Mouse (Mus musculus) forebrain, embryonic 11.5 days (tissue): ENCODE data around the gene Fcgrt. TPM values are rescaled to one million over a fixed set of nuclear protein-coding genes. Genes with fewer than 3 reads are reported as not detected.

Experiments
- ATAC-seq: fragments of 200-750 bp; cut with Nextera tagmentation; replicated peaks from 2 replicates; pipeline ENCODE4 v1.8.0; 2017; ENCODE audit warnings: moderate TSS enrichment; ENCODE audit not compliant: low FRiP score
- DNase-seq: peaks from one replicate; pipeline ENCODE4 v3.0.0-alpha.2; 2017; ENCODE audit warnings: low spot score
- H3K27ac ChIP-seq: fragments of 300-500 bp; sonication (generic); 2 replicates; pipeline ENCODE4 v1.5.1; 2014; ENCODE audit warnings: low read depth, low read length
- H3K27me3 ChIP-seq: fragments of 300-500 bp; sonication (generic); 2 replicates; pipeline ENCODE4 v1.6.1; 2014; ENCODE audit warnings: mild to moderate bottlenecking, low read length, mixed read lengths; ENCODE audit not compliant: control insufficient read depth, insufficient read depth
- H3K36me3 ChIP-seq: fragments of 300-500 bp; sonication (generic); 2 replicates; pipeline ENCODE4 v1.6.1; 2014; ENCODE audit warnings: mild to moderate bottlenecking, low read length, moderate library complexity, mixed read lengths; ENCODE audit not compliant: control insufficient read depth, insufficient read depth
- H3K4me1 ChIP-seq: fragments of 300-500 bp; sonication (generic); replicated peaks from 2 replicates; pipeline ENCODE4 v1.6.1; 2014; ENCODE audit warnings: low read length, mixed read lengths; ENCODE audit not compliant: control insufficient read depth, insufficient read depth
- H3K4me2 ChIP-seq: fragments of 300-500 bp; sonication (generic); 2 replicates; pipeline ENCODE4 v1.6.1; 2014; ENCODE audit warnings: low read depth, mild to moderate bottlenecking, low read length, moderate library complexity, mixed read lengths; ENCODE audit not compliant: severe bottlenecking
- H3K4me3 ChIP-seq: fragments of 300-500 bp; sonication (generic); 2 replicates; pipeline ENCODE4 v1.5.1; 2014; ENCODE audit warnings: low read depth, low read length
- H3K9ac ChIP-seq: fragments of 300-500 bp; sonication (generic); 2 replicates; pipeline ENCODE4 v1.6.1; 2014; ENCODE audit warnings: low read length
- H3K9me3 ChIP-seq: fragments of 300-500 bp; sonication (generic); 2 replicates; pipeline ENCODE4 v1.6.1; 2016; ENCODE audit warnings: low read length, mixed read lengths; ENCODE audit not compliant: control insufficient read depth
- WGBS: fragments of 180-500 bp; shearing (Covaris S2); extraction: QIAGEN DNeasy Blood & Tissue Kit; methylation state at CpG from one replicate; pipeline ENCODE4 v1.1.7; 2014; 5-methylcytosine and 5-hydroxymethylcytosine counted together
- polyA plus RNA-seq: library from polyadenylated mRNA; unstranded; fragments of >200 nt; fragmentation: Nextera tagmentation; extraction: Ambion mirVana; gene quantifications from 2 replicates; pipeline ENCODE4 v1.2.1, GENCODE M21; 2014

Gene Fcgrt
- polyA plus RNA-seq, 1 experiment from 2014 or later: 7.1 TPM

DNA sequence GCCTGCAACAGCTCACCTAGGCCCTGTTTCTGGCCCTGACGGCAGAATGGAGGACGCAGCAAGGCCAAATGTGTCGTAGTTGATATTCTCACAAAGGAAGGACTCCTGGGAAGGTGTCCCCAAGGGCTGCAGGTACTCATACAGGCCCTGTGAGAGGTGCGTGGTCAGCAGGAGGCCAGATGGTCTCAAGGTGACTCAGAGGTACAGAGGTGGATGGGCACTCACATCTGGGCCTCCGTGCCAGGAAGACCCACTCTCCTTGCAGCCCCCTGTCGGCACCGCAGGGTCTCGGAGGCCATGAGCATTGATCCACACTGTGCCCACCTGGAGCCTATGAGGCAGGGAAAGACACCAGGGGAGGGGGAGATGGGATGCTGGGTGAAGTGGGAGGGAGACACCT lies 41.8 kb upstream of the Fcgrt start:
- no peak overlapping the region for H3K4me3 ChIP-seq
- H3K27ac ChIP-seq: no peak overlapping the region
- no peaks in the 10 kb centered on the region for H3K27me3 ChIP-seq
- 95% methylated on average over 8 of the region's 8 CpGs for WGBS
- H3K9ac ChIP-seq: no peak overlapping the region
- ATAC-seq (no peak), DNase-seq (no peak)
- H3K9me3 ChIP-seq: no peaks in the 10 kb centered on the region
- H3K4me2 ChIP-seq: no peak overlapping the region
- H3K36me3 ChIP-seq: no peaks in the 10 kb centered on the region; the same call in 1 of the 2 replicates
- no peaks in the 10 kb centered on the region for H3K4me1 ChIP-seq

DNA sequence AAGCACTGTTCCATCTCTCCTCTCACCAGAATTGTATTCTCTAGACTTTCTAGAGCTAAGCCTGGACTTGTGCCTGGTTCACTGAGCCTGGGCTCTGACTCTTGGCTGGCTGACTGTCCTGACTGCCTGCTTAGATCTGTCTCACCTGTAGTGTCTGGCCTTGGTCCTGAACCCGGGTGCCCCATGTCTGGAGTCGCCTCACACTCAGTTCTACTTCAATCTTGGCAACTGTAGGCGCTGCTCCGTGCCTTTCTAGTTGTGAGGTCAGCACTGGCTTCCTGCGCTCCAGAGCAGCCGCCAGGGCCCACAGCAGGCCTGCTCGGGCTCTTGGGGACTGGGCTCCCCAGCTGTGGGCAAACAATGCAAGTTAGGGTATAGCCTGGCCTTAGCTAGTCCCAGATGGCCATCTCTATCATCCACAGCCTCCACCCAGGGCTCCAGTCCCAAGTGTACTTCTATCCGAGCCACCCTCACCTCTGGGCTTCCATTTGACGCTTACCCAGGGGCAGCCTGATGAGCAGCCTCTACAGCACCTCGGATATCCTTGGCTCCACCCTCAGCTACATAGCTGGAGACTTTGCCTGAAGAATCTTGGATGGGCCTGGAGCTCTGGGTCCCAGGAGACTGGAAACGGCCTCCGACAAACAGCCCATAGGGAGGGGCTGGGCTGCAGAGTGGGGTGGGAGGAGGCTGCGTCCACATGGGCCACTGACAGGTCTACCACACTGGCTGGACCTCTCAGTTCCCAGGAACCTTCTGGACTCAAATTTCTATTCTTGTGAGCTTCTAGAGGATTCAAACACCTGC lies 40.9 kb upstream of the Fcgrt start:
- WGBS: 87% methylated on average over 13 of the region's 13 CpGs
- no peaks in the 10 kb centered on the region; the same call in 1 of the 2 replicates for H3K36me3 ChIP-seq
- no peak overlapping the region for H3K4me3 ChIP-seq
- H3K4me2 ChIP-seq: no peak overlapping the region
- no peak for ATAC-seq
- H3K4me1 ChIP-seq: no peaks in the 10 kb centered on the region
- no peaks in the 10 kb centered on the region for H3K27me3 ChIP-seq
- no peak overlapping the region for H3K27ac ChIP-seq
- no peak overlapping the region for H3K9ac ChIP-seq
- H3K9me3 ChIP-seq: no peaks in the 10 kb centered on the region
- no peak for DNase-seq

DNA sequence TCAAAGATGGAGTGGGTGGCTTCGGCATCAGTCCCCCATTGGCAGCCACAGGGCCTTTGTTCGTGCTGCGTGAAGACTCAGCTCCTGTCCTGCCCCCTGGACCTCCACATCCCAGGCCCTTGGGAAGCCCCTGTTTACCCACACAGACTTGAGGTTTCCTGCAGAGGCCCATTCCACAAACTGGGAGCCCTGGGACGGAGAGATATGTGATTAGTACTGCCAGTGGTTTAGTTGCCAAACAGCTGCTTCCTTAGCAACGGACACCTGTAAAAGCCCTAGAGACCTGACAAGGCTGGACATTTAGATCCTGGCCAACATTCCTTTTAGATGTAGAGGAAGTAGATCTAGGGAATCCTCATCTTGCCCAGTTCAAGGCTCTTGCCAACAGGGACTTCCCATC lies 38.3 kb upstream of the Fcgrt start:
- no peak overlapping the region for H3K4me2 ChIP-seq
- 89% methylated on average over 5 of the region's 5 CpGs for WGBS
- H3K27ac ChIP-seq: no peak overlapping the region
- H3K27me3 ChIP-seq: 0 out of 2 replicates have a peak, but pooled peaks cover 2% of the 10 kb centered on the region
- no peaks in the 10 kb centered on the region for H3K9me3 ChIP-seq
- no peak for DNase-seq
- no peak for ATAC-seq
- no peak overlapping the region for H3K4me3 ChIP-seq
- H3K4me1 ChIP-seq: no peaks in the 10 kb centered on the region
- H3K36me3 ChIP-seq: no peaks in the 10 kb centered on the region; the same call in 1 of the 2 replicates
- no peak overlapping the region; the same call in 1 of the 2 replicates for H3K9ac ChIP-seq

DNA sequence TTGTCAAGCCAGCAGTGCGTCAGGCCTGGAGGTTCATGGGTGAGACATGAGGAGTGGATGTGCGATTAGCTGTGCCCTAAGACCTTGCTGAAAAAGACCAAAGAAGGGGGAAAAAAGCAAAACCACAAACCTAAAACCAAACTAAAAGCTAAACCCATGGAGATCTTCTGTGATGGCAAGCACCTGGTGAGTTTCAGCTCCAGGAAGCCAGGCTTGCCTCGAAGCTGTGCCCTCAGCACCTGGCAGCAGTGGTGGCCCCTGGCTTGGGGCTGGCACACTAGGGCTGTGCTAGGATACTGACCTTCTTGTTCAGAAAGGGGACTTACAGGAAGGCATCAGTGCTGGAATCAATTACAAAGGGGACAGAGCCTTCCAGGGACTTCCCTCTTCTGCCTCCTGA lies 37.7 kb upstream of the Fcgrt start:
- H3K9ac ChIP-seq: no peak overlapping the region
- no peak overlapping the region for H3K27ac ChIP-seq

DNA sequence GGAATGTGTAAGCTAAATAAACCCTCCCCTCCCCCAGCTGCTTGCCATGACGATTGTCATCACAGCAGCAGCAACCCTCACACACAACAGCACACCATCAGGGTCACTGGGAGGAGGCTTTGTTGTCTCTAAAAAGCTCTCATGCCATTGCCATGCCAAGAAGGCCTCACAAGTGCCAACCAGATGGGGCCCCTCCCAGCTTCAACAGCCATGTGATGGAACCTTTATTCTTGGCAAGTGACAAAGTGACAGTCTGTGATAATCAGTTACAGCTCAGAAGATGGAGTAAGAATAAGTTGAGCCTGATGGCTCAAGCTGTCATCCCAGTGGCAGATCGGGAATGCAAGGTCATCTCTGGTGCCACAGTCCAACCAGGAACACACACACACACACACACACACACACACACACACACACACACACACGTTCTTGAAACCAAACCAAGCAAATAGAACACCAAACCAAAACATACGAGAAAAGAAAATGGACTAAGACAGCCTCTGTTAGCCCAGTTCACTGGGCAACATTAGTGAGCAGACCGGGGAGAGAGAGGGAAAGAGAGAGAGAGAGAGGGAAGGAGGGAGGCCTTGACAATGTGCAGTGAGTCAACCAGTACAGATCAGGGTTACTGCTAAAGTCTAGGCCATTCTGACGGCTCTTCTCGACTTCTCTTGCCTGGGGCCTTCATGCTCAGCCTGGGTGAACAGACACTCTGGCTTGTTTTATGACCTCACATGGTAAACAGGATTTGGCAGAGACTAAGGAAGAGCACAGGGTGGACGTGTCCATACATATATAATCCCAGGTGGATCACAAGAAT lies 36.5 kb upstream of the Fcgrt start:
- Histone ChIP-seq H3K4me3 (no peak overlapping the region), H3K27ac (no peak overlapping the region), H3K9ac (no peak overlapping the region), H3K4me1 (peaks cover 4% of the 10 kb centered on the region; the same call in 1 of the 2 replicates), H3K4me2 (no peak overlapping the region), H3K27me3 (peaks cover 2% of the 10 kb centered on the region; the same call in 1 of the 2 replicates), H3K36me3 (no peaks in the 10 kb centered on the region), H3K9me3 (no peaks in the 10 kb centered on the region)
- DNase-seq: no peak
- ATAC-seq: no peak
- WGBS: 81% methylated on average over 8 of the region's 8 CpGs

More for the DNA sequence above, 37.7 kb upstream of the Fcgrt start:
- Histone ChIP-seq H3K4me1 (peaks cover under 1% of the 10 kb centered on the region; the same call in 1 of the 2 replicates), H3K9me3 (no peaks in the 10 kb centered on the region), H3K36me3 (no peaks in the 10 kb centered on the region; the same call in 1 of the 2 replicates), H3K27me3 (0 out of 2 replicates have a peak, but pooled peaks cover 2% of the 10 kb centered on the region), H3K4me2 (no peak overlapping the region), H3K4me3 (no peak overlapping the region)
- ATAC-seq (no peak), DNase-seq (no peak)
- WGBS: 94% methylated on average over 3 of the region's 3 CpGs

DNA sequence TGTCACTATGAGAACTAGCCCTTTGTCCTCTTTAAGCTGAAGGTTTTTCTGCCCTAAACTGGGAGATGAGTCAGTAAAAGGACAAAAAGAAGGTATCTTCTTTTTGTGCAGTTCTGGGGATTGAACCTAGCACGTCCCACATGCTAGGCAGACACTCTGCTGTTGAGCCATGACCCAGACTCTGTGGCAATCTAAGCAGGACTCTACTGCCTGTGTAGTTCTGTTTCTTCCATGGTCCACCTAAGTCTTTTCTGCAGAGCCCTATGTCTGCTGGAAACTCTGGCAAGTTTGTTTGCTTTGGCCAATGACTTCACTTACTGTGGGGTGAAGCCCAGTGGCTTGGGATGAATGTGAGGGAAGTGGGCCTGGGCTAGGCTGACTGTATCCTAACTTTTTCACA lies 34.8 kb upstream of the Fcgrt start:
- Histone ChIP-seq H3K27me3 (peaks cover 2% of the 10 kb centered on the region; the same call in 1 of the 2 replicates), H3K27ac (no peak overlapping the region), H3K36me3 (no peaks in the 10 kb centered on the region), H3K9me3 (no peaks in the 10 kb centered on the region), H3K9ac (no peak overlapping the region), H3K4me1 (peaks cover 4% of the 10 kb centered on the region; the same call in 1 of the 2 replicates), H3K4me3 (no peak overlapping the region), H3K4me2 (no peak overlapping the region)
- 79% methylated on average over 1 of the region's 1 CpGs for WGBS
- DNase-seq (no peak), ATAC-seq (no peak)

DNA sequence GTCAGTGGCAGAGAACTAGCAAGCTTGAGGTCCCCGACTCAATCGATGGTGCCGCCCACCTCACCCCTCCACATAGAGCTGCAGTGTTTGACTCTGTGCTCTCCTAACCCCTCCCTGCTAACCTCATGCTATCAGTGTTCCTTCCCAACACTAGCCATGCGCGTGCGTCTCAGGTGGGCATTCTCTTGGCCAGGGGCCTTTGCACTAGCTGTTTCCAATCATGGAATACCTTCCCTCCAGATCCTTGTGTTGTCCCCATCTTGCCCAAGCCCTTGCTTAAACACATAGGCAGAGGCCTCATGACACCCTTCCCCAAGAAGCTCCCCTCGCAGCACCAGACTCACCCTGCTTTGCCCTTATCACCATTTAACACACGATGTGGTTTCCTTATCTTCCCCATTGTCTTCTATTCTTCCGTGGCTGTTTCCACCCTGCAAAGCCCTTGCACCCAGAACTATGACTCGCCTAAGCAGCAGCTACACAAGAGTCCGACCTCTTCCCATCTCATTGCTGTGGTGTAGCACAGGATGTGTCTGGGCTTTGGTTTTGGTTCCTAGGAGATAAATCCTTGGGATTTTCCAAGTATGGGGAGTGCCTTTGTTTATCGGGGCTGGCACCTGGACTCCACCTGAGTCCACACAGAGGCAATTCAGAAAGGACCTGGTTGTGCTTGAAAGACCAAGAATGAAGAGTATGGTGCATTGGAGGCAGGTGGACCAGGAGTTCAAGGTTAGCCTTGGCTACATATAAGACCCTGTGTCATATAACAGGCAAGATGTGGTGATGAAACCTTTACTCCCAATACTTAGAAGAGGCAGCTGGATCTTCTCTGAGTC lies 33.7 kb upstream of the Fcgrt start:
- H3K4me1 ChIP-seq: peaks cover 4% of the 10 kb centered on the region; the same call in 1 of the 2 replicates
- peaks cover 2% of the 10 kb centered on the region; the same call in 1 of the 2 replicates for H3K27me3 ChIP-seq
- H3K4me2 ChIP-seq: no peak overlapping the region
- H3K9ac ChIP-seq: no peak overlapping the region
- WGBS: 83% methylated on average over 12 of the region's 12 CpGs
- no peak overlapping the region for H3K4me3 ChIP-seq
- DNase-seq (no peak), ATAC-seq (no peak)
- H3K36me3 ChIP-seq: no peaks in the 10 kb centered on the region
- no peak overlapping the region for H3K27ac ChIP-seq
- no peaks in the 10 kb centered on the region for H3K9me3 ChIP-seq
